Mouse (Mus musculus) CH12.LX (cell line): ENCODE measurements at regions not wholly inside any gene's neighbourhood (a gene's known extent, or its start where the extent isn't known, plus 50 kb on each side); places are given as distances from the start of the nearest gene placed in this dataset.

ENCODE experiments used
- CTCF ChIP-seq, 2 experiments: IDR thresholded peaks in 1 of 2; conservative IDR thresholded peaks in 1 of 2; 2 replicates each; pipeline ENCODE4 v1.5.1; 2011 to 2012; ENCODE audit warnings: low read depth in 2 of 2, low read length in 2 of 2, improper control_type of control experiment in 1 of 2, inconsistent platforms in 1 of 2, mild to moderate bottlenecking in 1 of 2, moderate library complexity in 1 of 2
- EP300 ChIP-seq: IDR thresholded peaks from 2 replicates; pipeline ENCODE4 v1.6.1; 2011; ENCODE audit warnings: low read length, improper control_type of control experiment
- GABPA ChIP-seq: IDR thresholded peaks from 2 replicates; pipeline ENCODE4 v1.6.1; 2012; ENCODE audit warnings: low read depth, low read length, improper control_type of control experiment, inconsistent platforms; ENCODE audit not compliant: insufficient replicate concordance
- IRF4 ChIP-seq: IDR thresholded peaks from 2 replicates; pipeline ENCODE4 v1.6.1; 2014; ENCODE audit warnings: low read depth, mild to moderate bottlenecking, inconsistent platforms, low read length, improper control_type of control experiment
- JUN ChIP-seq: IDR thresholded peaks from 2 replicates; pipeline ENCODE4 v1.6.1; 2011; ENCODE audit warnings: low read depth, mild to moderate bottlenecking, low read length, improper control_type of control experiment, moderate library complexity; ENCODE audit not compliant: insufficient read depth
- MAFK ChIP-seq: IDR thresholded peaks from 2 replicates; pipeline ENCODE4 v1.6.1; 2011; ENCODE audit warnings: low read length, improper control_type of control experiment; ENCODE audit not compliant: insufficient replicate concordance
- POLR2A ChIP-seq: IDR thresholded peaks from 2 replicates; pipeline ENCODE4 v1.6.1; 2011; ENCODE audit warnings: low read depth, mild to moderate bottlenecking, improper control_type of control experiment, low read length
- POLR2AphosphoS2 ChIP-seq: IDR thresholded peaks from 2 replicates; pipeline ENCODE4 v1.6.1; 2011; ENCODE audit warnings: low read depth, low read length, improper control_type of control experiment
- SIN3A ChIP-seq: IDR thresholded peaks from 2 replicates; pipeline ENCODE4 v1.6.1; 2012; ENCODE audit warnings: low read length, improper control_type of control experiment, inconsistent platforms
- TBP ChIP-seq: conservative IDR thresholded peaks from 2 replicates; pipeline ENCODE4 v1.6.1; 2011; ENCODE audit warnings: low read depth, low read length, improper control_type of control experiment
- ZNF384 ChIP-seq: IDR thresholded peaks from 2 replicates; pipeline ENCODE4 v1.6.1; 2012; ENCODE audit warnings: low read depth, low read length, improper control_type of control experiment, inconsistent platforms

- no peak for TF ChIP-seq POLR2AphosphoS2
- no peak for TF ChIP-seq EP300
- no peak for TF ChIP-seq JUN
- TF ChIP-seq POLR2A, result no peak
- no peak for TF ChIP-seq MAFK
- no peak for TF ChIP-seq ZNF384
- TF ChIP-seq IRF4, result no peak
- TF ChIP-seq CTCF (conservative IDR thresholded peaks at IDR 0.05 in 1 of 2, IDR thresholded peaks at IDR 0.05 in 1 of 2; ENCODE audit: low read depth in 2 of 2, low read length in 2 of 2), result no peak
- TF ChIP-seq SIN3A, result no peak
- no peak for TF ChIP-seq GABPA
- TF ChIP-seq TBP, result no peak
These were observed 175.8 kb upstream of the Klf14 start for GRCm38 (mm10) chr6:31134736-31135077.
